Mouse (Mus musculus): ENCODE data around the gene Tagap1. TPM values are rescaled to one million over a fixed set of nuclear protein-coding genes. Genes with fewer than 3 reads are reported as not detected.
A peak's percentile ranks its signal among the peaks of the same experiment; 100 is the strongest.
"Not testable (repeated sequence)": the region's sequence is repeated elsewhere in the genome, so short reads cannot be mapped to it uniquely, and the experiment has no call there.

The Tagap1 gene
- total and polyA plus RNA-seq, 2 experiments from 2014 or later, result 15.7 to 16.3 TPM

- not testable (repeated sequence) for DNase-seq (ENCODE audit: low spot score); H3K4me3 ChIP-seq (ENCODE audit: low read depth, low read length); H3K4me2 ChIP-seq (ENCODE audit: low read depth, low read length); H3K4me1 ChIP-seq (ENCODE audit: control insufficient read depth, insufficient read depth); H3K9ac ChIP-seq (replicated peaks; ENCODE audit: low read depth, low read length); ATAC-seq (ENCODE audit: insufficient read depth, low read depth); H3K27ac ChIP-seq (ENCODE audit: low read depth); H3K9me3 ChIP-seq (replicated peaks; ENCODE audit: control insufficient read depth, low read length); H3K27me3 ChIP-seq (ENCODE audit: control insufficient read depth, insufficient read depth, low read length); H3K36me3 ChIP-seq (replicated peaks; ENCODE audit: control insufficient read depth, insufficient read depth, low read length)
- WGBS, result 69% methylated on average over 8 of the region's 8 CpGs
Measured at GRCm38 (mm10) chr17:6971238-6971637, 10.3 kb upstream of the Tagap1 start.

- not testable (repeated sequence) for ATAC-seq (ENCODE audit: insufficient read depth, low read depth); DNase-seq (ENCODE audit: low spot score); H3K4me1 ChIP-seq (ENCODE audit: control insufficient read depth, insufficient read depth); H3K27me3 ChIP-seq (ENCODE audit: control insufficient read depth, insufficient read depth, low read length); H3K27ac ChIP-seq (ENCODE audit: low read depth); H3K4me2 ChIP-seq (ENCODE audit: low read depth, low read length); H3K36me3 ChIP-seq (replicated peaks; ENCODE audit: control insufficient read depth, insufficient read depth, low read length); H3K4me3 ChIP-seq (ENCODE audit: low read depth, low read length); H3K9me3 ChIP-seq (replicated peaks; ENCODE audit: control insufficient read depth, low read length); H3K9ac ChIP-seq (replicated peaks; ENCODE audit: low read depth, low read length)
- no CpG with 5 or more reads among the region's 8 CpGs for WGBS
Measured at GRCm38 (mm10) chr17:6970334-6970733, 9.4 kb upstream of the Tagap1 start, which contains the start of gene Rnaset2b. Gene Rnaset2b (plus strand): TSS chr17:6970634.

GRCm38 (mm10) chr17:6967673-6968072, 6.7 kb upstream of the Tagap1 start:
- not testable (repeated sequence) for DNase-seq (ENCODE audit: low spot score); H3K27ac ChIP-seq (ENCODE audit: low read depth); H3K4me2 ChIP-seq (ENCODE audit: low read depth, low read length); ATAC-seq (ENCODE audit: insufficient read depth, low read depth); H3K9me3 ChIP-seq (replicated peaks; ENCODE audit: control insufficient read depth, low read length); H3K9ac ChIP-seq (replicated peaks; ENCODE audit: low read depth, low read length); H3K36me3 ChIP-seq (replicated peaks; ENCODE audit: control insufficient read depth, insufficient read depth, low read length); H3K4me1 ChIP-seq (ENCODE audit: control insufficient read depth, insufficient read depth); H3K27me3 ChIP-seq (ENCODE audit: control insufficient read depth, insufficient read depth, low read length); H3K4me3 ChIP-seq (ENCODE audit: low read depth, low read length)
- 33% methylated on average over 1 of the region's 1 CpGs for WGBS

DNA sequence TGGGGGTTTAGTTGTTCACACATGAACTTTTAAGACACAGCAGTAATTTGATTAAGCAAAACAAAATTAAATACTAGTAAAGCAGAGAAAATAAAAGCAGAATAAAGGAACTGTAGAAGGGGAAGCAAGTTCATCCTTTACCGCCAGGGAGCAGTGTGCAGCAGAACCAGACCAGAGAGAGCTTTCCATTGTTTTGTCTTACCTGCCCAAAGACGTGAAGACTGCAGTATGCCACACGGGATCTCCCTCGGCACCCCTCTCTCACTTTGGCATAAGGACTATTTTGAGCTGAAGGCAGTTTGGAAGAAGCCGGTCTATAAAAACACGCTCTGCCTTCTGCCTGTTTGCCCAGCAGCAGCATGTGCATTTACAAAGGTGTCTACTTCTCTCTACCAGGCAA, 4.4 kb upstream of the Tagap1 start:
- not testable (repeated sequence) for H3K36me3 ChIP-seq (replicated peaks; ENCODE audit: control insufficient read depth, insufficient read depth, low read length); H3K4me3 ChIP-seq (ENCODE audit: low read depth, low read length); ATAC-seq (ENCODE audit: insufficient read depth, low read depth); H3K9ac ChIP-seq (replicated peaks; ENCODE audit: low read depth, low read length); H3K27ac ChIP-seq (ENCODE audit: low read depth); H3K9me3 ChIP-seq (replicated peaks; ENCODE audit: control insufficient read depth, low read length); H3K27me3 ChIP-seq (ENCODE audit: control insufficient read depth, insufficient read depth, low read length); H3K4me2 ChIP-seq (ENCODE audit: low read depth, low read length); H3K4me1 ChIP-seq (ENCODE audit: control insufficient read depth, insufficient read depth)
- peak; percentile 9 for DNase-seq (ENCODE audit: low spot score)
- 12% methylated on average over 5 of the region's 6 CpGs for WGBS
- TF ChIP-seq CTCF (IDR thresholded peaks at IDR 0.05; ENCODE audit: low read depth), result peak; percentile 52

DNA sequence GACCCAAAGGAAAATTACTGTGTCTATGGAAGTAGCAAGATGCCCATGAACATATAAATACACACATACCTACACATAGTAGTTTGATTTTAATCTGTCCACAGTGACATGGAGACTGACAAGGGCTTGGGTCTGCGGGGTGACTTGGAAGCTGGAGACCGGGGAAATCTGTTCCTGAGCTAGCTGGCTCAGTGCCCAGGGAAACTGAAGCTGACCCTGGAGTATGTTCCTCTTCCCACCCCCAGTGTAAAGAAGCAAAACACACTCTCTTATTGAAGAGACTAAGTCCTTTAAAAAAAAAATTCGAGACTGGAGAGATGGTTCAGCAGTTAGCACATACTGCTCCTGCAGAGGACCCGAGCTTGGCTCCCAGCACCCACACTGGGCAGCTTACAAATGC, 2.0 kb upstream of the Tagap1 start:
- not testable (repeated sequence) for H3K9me3 ChIP-seq (replicated peaks; ENCODE audit: control insufficient read depth, low read length); ATAC-seq (ENCODE audit: insufficient read depth, low read depth); H3K4me1 ChIP-seq (ENCODE audit: control insufficient read depth, insufficient read depth); H3K9ac ChIP-seq (replicated peaks; ENCODE audit: low read depth, low read length); H3K27me3 ChIP-seq (ENCODE audit: control insufficient read depth, insufficient read depth, low read length); H3K4me2 ChIP-seq (ENCODE audit: low read depth, low read length); H3K4me3 ChIP-seq (ENCODE audit: low read depth, low read length); H3K27ac ChIP-seq (ENCODE audit: low read depth); H3K36me3 ChIP-seq (replicated peaks; ENCODE audit: control insufficient read depth, insufficient read depth, low read length)
- 33% methylated on average over 4 of the region's 4 CpGs for WGBS
- peak; percentile 5 for DNase-seq (ENCODE audit: low spot score)

DNA sequence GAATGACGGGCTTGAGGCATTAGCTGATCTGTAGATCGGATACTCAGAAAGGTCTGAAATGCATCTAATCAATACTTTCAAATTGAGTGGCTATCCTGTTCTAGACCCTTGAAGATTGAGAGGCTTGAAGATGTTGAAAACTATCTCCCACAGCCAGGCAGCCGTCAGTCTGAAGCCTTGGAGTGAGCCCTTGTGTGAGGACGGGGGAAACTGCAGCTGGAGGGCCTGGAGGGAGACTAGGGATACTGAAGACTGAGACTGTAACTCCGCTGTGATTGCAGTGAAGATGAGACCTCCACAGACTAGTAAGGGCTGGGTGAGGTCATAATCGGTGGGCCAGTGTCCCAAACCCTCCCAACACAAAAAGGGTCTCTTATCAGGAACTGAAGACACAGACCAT, 1.4 kb upstream of the Tagap1 start:
- not testable (repeated sequence) for H3K9me3 ChIP-seq (replicated peaks; ENCODE audit: control insufficient read depth, low read length); ATAC-seq (ENCODE audit: insufficient read depth, low read depth); H3K4me2 ChIP-seq (ENCODE audit: low read depth, low read length); H3K27me3 ChIP-seq (ENCODE audit: control insufficient read depth, insufficient read depth, low read length); H3K4me1 ChIP-seq (ENCODE audit: control insufficient read depth, insufficient read depth); H3K27ac ChIP-seq (ENCODE audit: low read depth); H3K36me3 ChIP-seq (replicated peaks; ENCODE audit: control insufficient read depth, insufficient read depth, low read length); DNase-seq (ENCODE audit: low spot score); H3K4me3 ChIP-seq (ENCODE audit: low read depth, low read length); H3K9ac ChIP-seq (replicated peaks; ENCODE audit: low read depth, low read length)
- 73% methylated on average over 3 of the region's 6 CpGs for WGBS

GRCm38 (mm10) chr17:6961181-6962000, 435 bp upstream of the Tagap1 start:
- H3K9me3 ChIP-seq (replicated peaks; ENCODE audit: control insufficient read depth, low read length); H3K36me3 ChIP-seq (replicated peaks; ENCODE audit: control insufficient read depth, insufficient read depth, low read length); H3K9ac ChIP-seq (replicated peaks; ENCODE audit: low read depth, low read length); H3K27me3 ChIP-seq (ENCODE audit: control insufficient read depth, insufficient read depth, low read length); H3K4me1 ChIP-seq (ENCODE audit: control insufficient read depth, insufficient read depth): not testable (repeated sequence)
- ATAC-seq (ENCODE audit: insufficient read depth, low read depth) (peak; percentile 97), DNase-seq (ENCODE audit: low spot score) (peak; percentile 5)
- Histone ChIP-seq H3K4me2 (ENCODE audit: low read depth, low read length) (peak overlapping the region; percentile 51), H3K4me3 (ENCODE audit: low read depth, low read length) (peak overlapping the region; percentile 56), H3K27ac (ENCODE audit: low read depth) (peak overlapping the region; percentile 70)
- 2% methylated on average over 16 of the region's 48 CpGs for WGBS

DNA sequence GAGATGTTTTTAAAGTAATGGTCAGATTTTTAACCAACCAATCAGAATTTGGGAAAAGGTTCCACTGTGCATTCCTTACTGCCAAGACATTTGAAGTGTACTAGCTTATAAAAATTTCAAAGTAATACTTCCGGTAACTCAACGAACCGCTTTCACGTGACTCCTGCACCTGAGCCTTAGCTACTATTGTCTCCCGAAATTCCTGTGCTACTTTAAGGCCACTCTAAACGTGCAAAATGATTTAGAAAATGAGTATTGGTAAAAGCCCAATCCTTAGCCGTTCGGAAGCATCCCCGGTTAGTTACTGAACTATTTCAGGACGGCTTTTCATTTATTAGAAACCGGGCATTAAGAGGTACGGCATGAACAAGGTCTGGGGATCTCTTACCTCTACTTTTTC, 607 bp downstream of the Tagap1 start:
- H3K9me3 ChIP-seq (replicated peaks; ENCODE audit: control insufficient read depth, low read length); H3K36me3 ChIP-seq (replicated peaks; ENCODE audit: control insufficient read depth, insufficient read depth, low read length); H3K27ac ChIP-seq (ENCODE audit: low read depth); H3K4me1 ChIP-seq (ENCODE audit: control insufficient read depth, insufficient read depth); H3K27me3 ChIP-seq (ENCODE audit: control insufficient read depth, insufficient read depth, low read length); ATAC-seq (ENCODE audit: insufficient read depth, low read depth); DNase-seq (ENCODE audit: low spot score); H3K9ac ChIP-seq (replicated peaks; ENCODE audit: low read depth, low read length): not testable (repeated sequence)
- H3K4me2 ChIP-seq (ENCODE audit: low read depth, low read length), result peak overlapping the region; percentile 54
- under 1% methylated on average over 10 of the region's 12 CpGs for WGBS
- H3K4me3 ChIP-seq (ENCODE audit: low read depth, low read length), result peak overlapping the region; percentile 56
